Mouse (Mus musculus) hindbrain, embryonic 15.5 days (tissue): ENCODE results near the gene Crb2. TPM values are rescaled to one million over a fixed set of nuclear protein-coding genes. Genes with fewer than 3 reads are reported as not detected.

Source experiments
- ATAC-seq: fragments of 200-750 bp; cut with Nextera tagmentation; 2 replicates; pipeline ENCODE4 v1.8.0; 2017; ENCODE audit warnings: low read depth, moderate number of reproducible peaks, moderate TSS enrichment; ENCODE audit not compliant: low FRiP score
- H3K27ac ChIP-seq: fragments of 300-500 bp; sonication (generic); replicated peaks from 2 replicates; pipeline ENCODE4 v1.5.1; 2015; ENCODE audit warnings: mild to moderate bottlenecking, inconsistent platforms
- H3K27me3 ChIP-seq: fragments of 300-500 bp; sonication (generic); 2 replicates; pipeline ENCODE4 v1.6.1; 2015; ENCODE audit warnings: control low read depth, inconsistent platforms
- H3K36me3 ChIP-seq: fragments of 300-500 bp; sonication (generic); 2 replicates; pipeline ENCODE4 v1.6.1; 2015; ENCODE audit warnings: control low read depth, inconsistent platforms
- H3K4me1 ChIP-seq: fragments of 300-500 bp; sonication (generic); replicated peaks from 2 replicates; pipeline ENCODE4 v1.6.1; 2015; ENCODE audit warnings: control low read depth, inconsistent platforms
- H3K4me2 ChIP-seq: fragments of 300-500 bp; sonication (generic); 2 replicates; pipeline ENCODE4 v1.6.1; 2015; ENCODE audit warnings: moderate library complexity, mild to moderate bottlenecking, inconsistent platforms
- H3K4me3 ChIP-seq: fragments of 300-500 bp; sonication (generic); 2 replicates; pipeline ENCODE4 v1.5.1; 2015; ENCODE audit warnings: mild to moderate bottlenecking, inconsistent platforms
- H3K9ac ChIP-seq: fragments of 300-500 bp; sonication (generic); 2 replicates; pipeline ENCODE4 v1.6.1; 2015; ENCODE audit warnings: inconsistent platforms
- H3K9me3 ChIP-seq: fragments of 300-500 bp; sonication (generic); 2 replicates; pipeline ENCODE4 v1.6.1; 2016; ENCODE audit warnings: control low read depth, inconsistent platforms
- WGBS: fragments of 180-500 bp; shearing (Covaris S2); methylation state at CpG from one replicate; pipeline ENCODE4 v1.1.7; 2015; 5-methylcytosine and 5-hydroxymethylcytosine counted together
- polyA plus RNA-seq: library from polyadenylated mRNA; unstranded; fragments of >200 nt; fragmentation: Nextera tagmentation; extraction: Ambion mirVana; gene quantifications from 2 replicates; pipeline ENCODE4 v1.2.1, GENCODE M21; 2015

The Crb2 gene
- 5.1 and 5.9 TPM in 2 replicates for polyA plus RNA-seq

DNA sequence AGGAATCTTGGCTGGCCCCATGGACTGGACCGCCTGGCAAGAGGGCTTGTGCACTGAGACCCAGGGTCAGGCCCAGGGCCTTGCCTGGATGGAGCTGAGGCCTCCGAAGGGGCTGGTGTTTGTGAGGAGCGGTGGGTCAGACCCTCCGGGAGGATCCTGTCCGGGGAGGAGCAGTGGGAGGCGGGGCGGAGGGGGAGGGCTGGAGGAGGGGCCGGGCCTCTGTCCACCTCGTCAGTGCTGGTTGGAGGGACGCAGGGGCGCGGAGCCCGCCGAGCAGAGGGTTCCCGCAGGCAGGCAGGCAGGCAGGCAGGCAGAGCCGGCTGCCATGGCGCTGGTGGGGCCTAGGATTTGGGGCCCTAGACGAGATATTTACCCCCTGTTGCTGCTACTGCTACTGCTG lies at the start of gene Crb2:
TSS of gene Crb2 (plus strand) at position 234 of the 400 bp plus-strand sequence.
- Histone ChIP-seq H3K9ac (peak within 1 kb of the TSS; percentile 23; the same call in 1 of the 2 replicates), H3K27ac (peak within 1 kb of the TSS; percentile 55), H3K4me2 (peak within 1 kb of the TSS; percentile 48), H3K36me3 (no peaks in the 10 kb centered on the region), H3K27me3 (peaks cover 8% of the 10 kb centered on the region; the same call in 1 of the 2 replicates), H3K9me3 (no peaks in the 10 kb centered on the region), H3K4me1 (peaks cover 50% of the 10 kb centered on the region), H3K4me3 (peak within 1 kb of the TSS; percentile 28)
- WGBS: 10% methylated on average over 8 of the region's 18 CpGs
- ATAC-seq: no peak

DNA sequence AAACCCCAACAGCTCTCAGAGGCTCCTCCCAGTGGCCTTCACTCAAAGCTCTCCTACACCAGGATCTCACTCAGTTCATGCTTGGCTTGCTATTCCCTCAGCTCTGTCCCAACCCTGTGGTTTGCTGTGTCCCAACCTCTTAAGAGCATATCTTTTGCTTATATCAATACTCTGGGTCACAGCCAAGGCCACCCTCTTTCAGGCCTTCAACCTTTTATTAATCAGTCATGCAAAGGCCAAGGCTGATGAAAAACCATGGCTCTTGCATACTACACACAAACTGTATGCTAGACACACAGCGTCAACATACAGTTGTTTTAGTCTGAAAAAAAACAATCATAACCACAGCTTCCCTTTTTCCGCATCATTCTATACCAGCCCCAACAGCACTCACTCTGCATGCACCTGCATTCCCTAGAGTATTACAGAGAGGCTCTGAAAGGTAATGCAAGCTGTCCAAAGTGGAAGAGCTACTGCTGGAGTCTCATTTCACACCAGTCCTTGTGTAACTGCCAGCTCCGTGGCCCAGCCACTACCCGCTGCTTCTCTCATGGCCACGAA lies 44.7 kb upstream of the Crb2 start:
- WGBS: 92% methylated on average over 5 of the region's 5 CpGs

DNA sequence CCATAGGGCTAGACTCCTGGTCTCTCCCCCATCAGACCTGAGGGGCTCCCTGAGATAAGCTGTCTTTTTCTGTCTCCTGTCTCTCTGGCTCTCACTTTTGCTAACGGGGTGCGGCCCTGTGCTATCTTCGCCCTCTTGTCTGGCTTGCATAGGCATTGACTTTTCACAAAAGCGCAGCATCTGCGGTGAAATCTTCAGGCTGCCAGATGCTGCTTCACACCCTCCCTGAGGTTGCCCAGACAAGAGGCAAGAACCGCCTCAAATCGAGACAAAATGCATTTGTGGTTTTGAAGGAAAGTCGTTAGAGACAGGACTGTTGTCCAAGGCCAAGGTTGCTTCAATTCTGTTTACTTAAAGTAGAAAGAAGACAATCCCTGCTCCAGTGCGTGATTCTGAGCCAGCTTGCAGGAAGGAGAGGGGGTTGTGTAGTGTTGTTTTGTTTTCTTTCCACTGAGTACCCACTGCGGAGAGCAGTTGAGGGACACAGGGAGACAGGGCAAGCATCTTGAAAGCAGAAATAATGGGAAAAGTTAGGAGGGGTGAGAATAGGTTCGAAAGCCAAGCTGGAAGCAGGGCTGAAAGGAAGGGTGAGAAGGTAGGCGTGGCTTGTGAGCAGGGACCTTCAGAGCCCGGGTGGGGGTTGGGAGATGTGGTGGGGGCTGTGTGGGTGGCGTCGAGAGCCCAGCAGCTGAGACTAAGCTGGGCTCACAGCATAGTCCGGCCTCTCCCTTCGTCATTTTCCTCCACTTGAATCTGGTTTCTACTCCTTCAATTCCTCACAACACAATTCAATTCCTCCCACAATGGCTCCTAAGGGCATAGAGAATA lies 40.9 kb upstream of the Crb2 start:
- WGBS: 13% methylated on average over 17 of the region's 17 CpGs
- no peak overlapping the region for H3K4me3 ChIP-seq
- no peak overlapping the region for H3K27ac ChIP-seq
- ATAC-seq: no peak; the same call in 1 of the 2 replicates
- peak overlapping the region; percentile 39 for H3K4me2 ChIP-seq
- H3K9ac ChIP-seq: no peak overlapping the region
- no peaks in the 10 kb centered on the region for H3K9me3 ChIP-seq
- H3K27me3 ChIP-seq: no peaks in the 10 kb centered on the region
- H3K4me1 ChIP-seq: peaks cover 12% of the 10 kb centered on the region
- H3K36me3 ChIP-seq: no peaks in the 10 kb centered on the region

More for the DNA sequence above, 44.7 kb upstream of the Crb2 start:
- Histone ChIP-seq H3K9ac (no peak overlapping the region), H3K27ac (no peak overlapping the region), H3K4me3 (no peak overlapping the region), H3K4me2 (no peak overlapping the region), H3K4me1 (peaks cover 12% of the 10 kb centered on the region), H3K36me3 (no peaks in the 10 kb centered on the region), H3K9me3 (no peaks in the 10 kb centered on the region), H3K27me3 (no peaks in the 10 kb centered on the region)
- ATAC-seq: no peak

DNA sequence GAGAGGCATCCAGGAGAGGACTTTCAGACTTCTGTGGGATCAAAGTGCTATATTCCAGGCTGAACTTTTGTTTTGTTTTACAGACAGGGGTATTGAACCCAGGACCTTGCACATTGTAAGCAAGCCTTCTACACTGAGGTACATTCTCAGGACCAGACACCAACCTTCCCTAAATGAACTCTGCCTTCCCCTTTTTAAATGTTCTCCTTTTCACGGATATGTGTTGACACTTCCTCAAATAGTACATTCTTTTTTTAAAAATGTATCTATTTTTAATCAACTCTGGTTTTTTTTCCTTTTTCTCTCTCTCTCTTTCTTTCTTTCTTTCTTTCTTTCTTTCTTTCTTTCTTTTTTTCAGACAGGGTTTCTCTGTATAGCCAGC lies 40.3 kb upstream of the Crb2 start:
- Histone ChIP-seq H3K4me1 (peaks cover 12% of the 10 kb centered on the region), H3K36me3 (no peaks in the 10 kb centered on the region), H3K9ac (no peak overlapping the region), H3K27ac (no peak overlapping the region), H3K27me3 (no peaks in the 10 kb centered on the region), H3K4me2 (peak overlapping the region; percentile 39), H3K9me3 (no peaks in the 10 kb centered on the region), H3K4me3 (no peak overlapping the region)
- ATAC-seq: no peak
- 69% methylated on average over 1 of the region's 1 CpGs for WGBS

DNA sequence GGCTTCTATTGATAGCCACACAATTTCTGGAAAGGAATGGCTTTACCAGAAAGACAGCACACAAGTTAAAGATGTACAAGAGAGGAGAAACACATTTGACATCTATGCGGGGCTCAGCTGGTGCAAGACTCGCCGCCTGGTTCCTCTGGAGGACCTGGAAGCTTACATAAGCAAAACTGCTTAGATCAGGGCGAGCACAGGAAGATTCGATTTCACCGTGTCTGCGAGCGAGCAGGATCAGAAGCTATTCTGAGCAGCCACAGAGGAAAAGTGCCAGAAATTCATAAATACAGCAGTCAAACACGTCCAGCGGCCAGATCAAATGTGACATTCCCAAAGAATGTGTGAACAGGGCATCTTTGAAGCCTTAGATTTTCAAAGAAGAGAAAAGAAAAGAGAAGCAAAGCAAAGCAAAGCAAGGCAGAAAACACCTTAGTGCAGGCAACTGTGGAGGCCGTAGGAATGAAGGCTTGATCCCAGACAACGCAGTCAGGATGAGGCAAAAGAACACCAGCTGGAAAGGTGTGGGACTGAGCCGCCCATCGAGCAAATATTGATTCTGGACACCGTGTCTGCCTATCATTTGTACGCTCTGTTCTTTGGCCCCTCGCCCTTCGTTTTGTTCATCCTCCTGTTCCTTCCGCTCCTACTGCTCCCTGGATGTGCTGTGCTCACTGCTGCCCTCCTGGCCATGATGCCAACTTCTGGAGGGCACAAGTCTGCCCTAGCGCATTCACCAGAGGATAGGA lies 34.1 kb upstream of the Crb2 start:
- H3K4me2 ChIP-seq: no peak overlapping the region
- no peaks in the 10 kb centered on the region for H3K4me1 ChIP-seq
- no peaks in the 10 kb centered on the region for H3K9me3 ChIP-seq
- H3K27me3 ChIP-seq: no peaks in the 10 kb centered on the region
- ATAC-seq: no peak
- H3K36me3 ChIP-seq: no peaks in the 10 kb centered on the region
- H3K27ac ChIP-seq: no peak overlapping the region
- no peak overlapping the region for H3K9ac ChIP-seq
- no peak overlapping the region for H3K4me3 ChIP-seq
- 66% methylated on average over 20 of the region's 20 CpGs for WGBS

DNA sequence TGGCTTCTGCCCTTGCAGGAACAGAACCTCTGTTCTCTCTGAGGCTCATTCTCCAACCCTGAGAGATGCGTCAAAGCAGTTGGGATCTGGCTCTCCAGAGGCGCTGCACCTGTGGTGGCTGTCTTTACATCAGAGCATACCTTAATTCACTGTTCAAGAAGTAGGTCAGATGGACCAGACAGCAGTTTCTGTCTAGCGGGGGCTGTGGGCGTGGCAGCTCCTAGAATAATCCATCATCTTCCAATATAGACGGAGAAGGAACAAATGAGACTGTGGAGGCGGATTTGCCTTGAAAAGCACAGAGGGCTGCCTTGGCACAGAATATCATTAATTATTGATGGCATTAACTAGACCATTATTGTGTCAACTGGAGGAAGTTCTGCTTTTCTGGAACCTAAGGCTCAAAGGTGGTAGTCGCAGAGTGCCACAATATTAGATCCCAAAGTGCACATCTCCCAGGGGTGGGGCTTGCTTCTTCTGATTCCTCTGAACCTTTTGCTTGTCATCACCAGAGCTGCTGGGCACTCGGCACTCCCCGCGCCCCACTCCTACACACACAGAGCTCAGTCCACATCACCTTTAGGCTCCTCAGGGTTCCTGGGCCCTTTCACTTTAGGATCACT lies 31.2 kb upstream of the Crb2 start:
- Histone ChIP-seq H3K36me3 (no peaks in the 10 kb centered on the region), H3K4me1 (peaks cover 9% of the 10 kb centered on the region; the same call in 1 of the 2 replicates), H3K4me3 (no peak overlapping the region), H3K9me3 (no peaks in the 10 kb centered on the region), H3K4me2 (no peak overlapping the region), H3K27ac (no peak overlapping the region), H3K9ac (no peak overlapping the region), H3K27me3 (no peaks in the 10 kb centered on the region)
- WGBS: 77% methylated on average over 10 of the region's 10 CpGs
- no peak for ATAC-seq

DNA sequence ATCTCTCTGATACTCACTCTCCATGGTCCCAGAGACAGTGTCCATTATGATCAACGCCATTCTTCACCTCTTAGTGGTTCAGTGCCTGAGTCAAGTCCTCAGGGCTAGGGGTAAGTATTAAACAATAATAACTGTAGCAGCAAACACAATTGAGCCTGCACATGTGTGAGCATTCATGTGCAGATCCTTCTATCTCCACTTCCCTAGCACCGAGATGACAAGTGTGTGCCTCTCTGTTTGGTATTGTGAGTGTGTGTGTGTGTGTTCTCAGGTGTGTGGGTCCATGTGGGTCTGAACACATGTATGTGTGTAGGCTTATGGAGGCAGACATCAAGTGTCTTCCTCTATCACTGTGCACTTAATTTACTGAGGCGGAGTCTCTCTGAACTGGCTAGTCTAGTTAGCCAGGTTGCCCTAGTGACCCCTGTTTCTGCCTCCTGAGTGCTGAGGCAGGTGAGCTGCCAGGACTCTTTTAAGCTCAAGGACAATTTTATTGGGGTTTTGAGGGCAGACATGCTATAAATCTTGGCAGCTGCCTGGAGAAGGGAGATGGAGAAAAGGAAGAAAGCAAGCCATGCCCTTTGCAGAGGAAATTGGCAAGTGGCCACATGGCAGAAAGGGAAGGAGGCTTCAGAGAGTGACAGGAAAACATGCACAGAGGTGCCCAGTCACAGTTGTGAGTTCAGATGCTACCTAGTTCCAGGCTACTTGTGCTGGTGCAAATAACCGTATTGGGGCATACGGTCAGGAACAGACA lies 29.6 kb upstream of the Crb2 start:
- H3K27ac ChIP-seq: no peak overlapping the region
- no peak for ATAC-seq
- H3K4me1 ChIP-seq: peaks cover 9% of the 10 kb centered on the region; the same call in 1 of the 2 replicates
- no peak overlapping the region for H3K4me2 ChIP-seq
- 88% methylated on average over 5 of the region's 5 CpGs for WGBS
- H3K4me3 ChIP-seq: no peak overlapping the region
- no peaks in the 10 kb centered on the region for H3K36me3 ChIP-seq
- H3K9me3 ChIP-seq: no peaks in the 10 kb centered on the region
- H3K27me3 ChIP-seq: no peaks in the 10 kb centered on the region
- H3K9ac ChIP-seq: no peak overlapping the region

DNA sequence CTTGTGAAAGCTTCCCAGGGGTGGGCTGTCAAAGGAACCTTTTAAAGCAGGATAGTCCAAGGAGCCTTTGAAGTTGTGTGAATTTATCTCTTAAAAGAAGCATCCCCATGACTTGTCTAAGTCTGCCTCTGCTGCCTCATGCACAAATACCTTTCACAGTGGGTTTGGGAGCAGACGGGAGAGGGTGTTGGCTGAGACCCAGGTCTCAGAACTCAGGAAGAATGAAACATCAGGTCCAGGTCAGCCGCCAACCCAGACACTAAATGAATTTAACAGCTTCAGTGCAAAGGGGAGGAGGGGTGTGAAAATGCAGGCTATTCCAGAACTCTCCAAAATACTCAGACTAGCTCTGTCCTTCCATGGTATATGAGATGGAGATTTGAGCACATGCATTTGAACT lies 28.1 kb upstream of the Crb2 start:
- Histone ChIP-seq H3K27ac (no peak overlapping the region), H3K36me3 (no peaks in the 10 kb centered on the region)

DNA sequence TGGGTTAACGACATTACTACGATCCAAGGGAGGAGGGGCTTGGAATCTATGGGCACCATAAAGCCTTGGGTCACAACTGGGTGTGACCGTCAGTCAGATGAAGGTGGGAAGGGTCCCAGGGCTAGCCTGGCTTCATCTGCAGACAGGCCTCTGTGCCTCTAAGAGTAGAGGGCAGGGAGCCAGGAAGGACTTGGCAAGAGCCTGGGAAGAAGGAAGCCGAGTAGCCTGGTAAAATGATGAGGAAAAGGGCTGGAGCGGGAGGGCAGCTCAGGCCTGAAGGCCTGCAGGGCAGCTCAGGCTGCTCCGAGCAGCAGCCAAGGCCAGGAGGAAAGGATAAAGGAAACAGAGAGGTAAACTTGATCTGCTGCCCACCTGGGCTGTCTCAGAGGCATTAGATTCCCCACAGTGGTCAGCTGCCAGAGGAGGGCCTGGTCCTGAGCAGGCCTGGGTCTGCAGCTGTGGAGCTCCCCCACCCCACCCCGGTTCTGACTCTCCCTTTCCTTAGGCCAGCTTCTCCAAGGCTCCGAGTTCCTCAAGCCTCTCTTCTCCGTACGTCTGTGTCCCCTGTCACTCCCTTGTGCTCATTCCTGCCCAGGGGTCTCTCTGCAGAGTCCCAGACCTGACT lies 27.5 kb upstream of the Crb2 start:
- Histone ChIP-seq H3K4me3 (no peak overlapping the region), H3K36me3 (no peaks in the 10 kb centered on the region), H3K4me2 (no peak overlapping the region), H3K4me1 (peaks cover 9% of the 10 kb centered on the region; the same call in 1 of the 2 replicates), H3K9me3 (no peaks in the 10 kb centered on the region), H3K9ac (no peak overlapping the region), H3K27me3 (no peaks in the 10 kb centered on the region), H3K27ac (no peak overlapping the region)
- ATAC-seq: peak; percentile 49; the same call in 1 of the 2 replicates
- WGBS: 51% methylated on average over 10 of the region's 10 CpGs

More for the DNA sequence above, 28.1 kb upstream of the Crb2 start:
- no peaks in the 10 kb centered on the region for H3K27me3 ChIP-seq
- ATAC-seq: no peak
- no peak overlapping the region for H3K9ac ChIP-seq
- 44% methylated on average over 2 of the region's 2 CpGs for WGBS
- no peak overlapping the region for H3K4me3 ChIP-seq
- peaks cover 9% of the 10 kb centered on the region; the same call in 1 of the 2 replicates for H3K4me1 ChIP-seq
- no peak overlapping the region for H3K4me2 ChIP-seq
- no peaks in the 10 kb centered on the region for H3K9me3 ChIP-seq

DNA sequence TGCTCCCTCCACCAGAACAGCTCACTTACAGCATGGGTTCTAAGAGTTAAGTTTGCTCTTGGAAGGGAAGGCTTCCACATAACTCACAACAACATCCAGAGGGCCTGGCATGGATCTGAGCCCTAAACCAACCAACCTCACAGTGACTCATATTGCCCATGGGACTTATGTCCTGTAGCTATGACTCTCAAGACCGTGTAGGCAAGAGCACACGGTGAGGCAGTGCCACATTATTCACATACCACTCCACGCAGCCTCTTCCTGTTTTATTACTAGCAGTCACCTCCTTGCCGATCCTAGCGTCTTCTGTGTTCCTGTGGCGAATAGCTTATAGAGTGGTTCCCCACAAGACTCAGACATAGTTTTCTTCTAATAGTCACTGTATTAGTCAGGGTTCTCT lies 26.7 kb upstream of the Crb2 start:
- no peak for ATAC-seq

DNA sequence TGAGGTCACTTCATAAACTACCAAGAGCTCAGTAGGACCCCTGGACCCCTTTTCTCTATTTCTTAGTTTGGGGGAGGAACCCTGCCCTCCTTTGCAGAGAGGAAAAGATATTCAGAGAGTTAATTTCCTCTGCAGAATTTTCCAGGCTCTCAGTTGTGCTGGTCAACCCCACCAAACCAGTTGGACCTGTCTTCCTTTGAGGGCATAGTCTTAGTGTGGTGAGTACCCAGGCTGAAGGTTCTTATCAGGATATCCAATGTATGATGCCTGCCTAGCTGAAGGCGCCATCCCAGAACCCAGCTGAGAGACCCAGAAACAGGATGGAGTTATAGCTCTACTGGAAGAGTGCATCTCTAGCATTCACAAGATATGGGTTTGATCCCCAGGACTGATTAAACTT lies 24.9 kb upstream of the Crb2 start:
- Histone ChIP-seq H3K9ac (no peak overlapping the region), H3K9me3 (no peaks in the 10 kb centered on the region), H3K4me2 (no peak overlapping the region), H3K4me1 (peaks cover 9% of the 10 kb centered on the region; the same call in 1 of the 2 replicates), H3K27me3 (no peaks in the 10 kb centered on the region), H3K4me3 (no peak overlapping the region), H3K36me3 (no peaks in the 10 kb centered on the region), H3K27ac (no peak overlapping the region)
- ATAC-seq: no peak
- WGBS: 93% methylated on average over 1 of the region's 1 CpGs

More for the DNA sequence above, 26.7 kb upstream of the Crb2 start:
- H3K9me3 ChIP-seq: no peaks in the 10 kb centered on the region
- no peak overlapping the region for H3K9ac ChIP-seq
- H3K4me3 ChIP-seq: no peak overlapping the region
- peaks cover 9% of the 10 kb centered on the region; the same call in 1 of the 2 replicates for H3K4me1 ChIP-seq
- no peaks in the 10 kb centered on the region for H3K27me3 ChIP-seq
- no peak overlapping the region for H3K27ac ChIP-seq
- H3K36me3 ChIP-seq: no peaks in the 10 kb centered on the region
- no peak overlapping the region for H3K4me2 ChIP-seq
- WGBS: 77% methylated on average over 6 of the region's 6 CpGs
